Mouse (Mus musculus) MN1 (cell line): ENCODE results near the gene Anxa5.

ENCODE experiments used
- DNase-seq: peaks from one replicate; pipeline ENCODE4 v3.0.0-alpha.2; 2016; ENCODE audit warnings: low spot score

The Anxa5 gene

GRCm38 (mm10) chr3:36475532-36476087 is at the start of gene Anxa5, which contains the start of gene 1810062G17Rik:
TSS of gene Anxa5 (minus strand) at chr3:36475894.
TSS of gene 1810062G17Rik (plus strand) at chr3:36475937.
- peak; percentile 99 for DNase-seq

- DNase-seq = no peak
Measured at GRCm38 (mm10) chr3:36524466-36524865, 48.8 kb upstream of the Anxa5 start.

DNA sequence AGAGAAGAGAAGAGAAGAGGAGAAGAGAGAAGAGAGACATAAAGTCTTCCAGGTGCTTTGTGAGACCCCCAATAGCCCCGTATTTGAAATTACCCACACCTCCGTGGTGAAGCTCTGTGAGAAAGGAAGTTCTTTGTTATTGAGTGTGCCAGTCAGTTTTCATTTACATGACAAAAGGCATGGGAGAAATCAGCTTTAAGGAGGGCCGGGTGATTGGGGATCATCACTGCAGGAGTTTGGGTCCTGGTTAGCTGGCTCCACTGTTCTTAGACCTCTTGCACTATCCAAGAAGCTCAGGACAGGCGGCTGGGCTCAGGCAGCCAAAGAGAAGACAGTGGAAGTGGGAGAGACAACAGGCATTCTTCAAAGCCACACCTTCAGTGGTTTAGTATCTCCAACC is 46.4 kb upstream of the Anxa5 start:
- DNase-seq = no peak

DNA sequence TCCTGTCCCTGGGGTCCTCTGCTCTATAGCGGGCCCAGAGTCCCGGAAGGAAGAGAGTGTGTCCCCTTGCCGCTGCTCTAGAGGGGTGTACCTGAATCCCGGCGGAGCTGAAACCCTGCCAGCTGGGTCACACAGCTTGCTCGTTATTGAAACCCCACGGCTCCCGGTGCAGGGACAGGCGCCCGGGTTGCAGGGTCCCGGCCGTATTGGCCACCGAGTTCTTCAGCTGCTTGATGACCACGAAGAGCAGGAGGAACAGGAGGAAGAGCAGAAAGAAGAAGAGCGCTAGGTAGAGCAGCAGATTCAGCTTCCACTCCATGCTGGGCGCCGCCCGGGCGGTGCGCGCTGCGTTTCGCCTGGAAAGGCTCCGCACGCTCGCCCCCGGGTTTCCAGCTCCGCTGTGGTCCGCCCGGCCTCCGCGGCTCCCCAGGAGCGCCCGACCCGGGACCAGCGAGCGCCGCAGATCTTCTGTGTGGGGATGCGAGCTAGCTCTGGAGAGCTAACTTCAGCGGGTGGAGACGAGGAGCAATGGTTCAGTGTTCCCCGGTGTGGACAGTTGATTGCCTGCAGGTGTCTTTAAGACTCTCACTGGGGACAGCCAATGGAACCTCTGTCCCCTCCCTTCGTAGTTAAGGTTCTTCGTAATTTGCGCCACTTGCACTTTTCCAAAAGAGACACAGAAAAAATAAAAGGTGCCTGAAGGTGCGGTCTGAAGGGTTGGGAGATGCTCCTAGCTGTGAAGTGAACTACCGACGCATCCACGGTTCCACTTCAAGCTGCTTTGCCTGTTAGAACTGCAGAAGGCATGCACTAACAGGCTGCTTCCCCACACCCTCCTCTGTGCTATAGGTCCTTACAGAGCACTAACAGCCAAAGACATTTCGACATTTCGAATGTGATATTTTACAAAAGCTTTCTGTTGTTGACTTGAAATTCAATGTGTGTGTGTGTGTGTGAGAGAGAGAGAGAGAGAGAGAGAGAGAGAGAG is 45.7 kb upstream of the Anxa5 start, which contains the start of gene Gm11549:
Gene Gm11549, minus strand, starts transcription at position 741 of the 988 bp plus-strand sequence.
- no peak for DNase-seq

DNA sequence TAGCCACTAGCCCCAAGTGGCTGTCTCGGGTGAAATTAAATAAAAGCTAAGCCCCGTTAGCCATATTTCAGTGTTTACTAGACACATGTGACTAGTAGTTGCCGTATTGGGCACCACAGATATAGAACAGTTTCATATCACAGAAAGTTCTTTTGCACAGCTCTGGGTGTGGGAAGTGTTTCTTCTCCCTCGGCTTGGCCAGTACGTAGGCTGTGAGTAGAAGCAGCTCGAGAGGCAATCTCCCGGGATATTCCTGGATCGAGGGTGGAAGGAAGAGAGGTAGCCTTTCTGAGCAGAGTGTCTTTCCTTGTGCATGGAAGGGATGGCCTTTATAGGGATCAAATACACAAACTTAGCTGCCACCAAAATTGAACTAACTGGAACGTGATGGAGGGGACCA is 40.5 kb upstream of the Anxa5 start:
- DNase-seq = no peak

GRCm38 (mm10) chr3:36511491-36511890 is 35.8 kb upstream of the Anxa5 start:
- DNase-seq = no peak

DNA sequence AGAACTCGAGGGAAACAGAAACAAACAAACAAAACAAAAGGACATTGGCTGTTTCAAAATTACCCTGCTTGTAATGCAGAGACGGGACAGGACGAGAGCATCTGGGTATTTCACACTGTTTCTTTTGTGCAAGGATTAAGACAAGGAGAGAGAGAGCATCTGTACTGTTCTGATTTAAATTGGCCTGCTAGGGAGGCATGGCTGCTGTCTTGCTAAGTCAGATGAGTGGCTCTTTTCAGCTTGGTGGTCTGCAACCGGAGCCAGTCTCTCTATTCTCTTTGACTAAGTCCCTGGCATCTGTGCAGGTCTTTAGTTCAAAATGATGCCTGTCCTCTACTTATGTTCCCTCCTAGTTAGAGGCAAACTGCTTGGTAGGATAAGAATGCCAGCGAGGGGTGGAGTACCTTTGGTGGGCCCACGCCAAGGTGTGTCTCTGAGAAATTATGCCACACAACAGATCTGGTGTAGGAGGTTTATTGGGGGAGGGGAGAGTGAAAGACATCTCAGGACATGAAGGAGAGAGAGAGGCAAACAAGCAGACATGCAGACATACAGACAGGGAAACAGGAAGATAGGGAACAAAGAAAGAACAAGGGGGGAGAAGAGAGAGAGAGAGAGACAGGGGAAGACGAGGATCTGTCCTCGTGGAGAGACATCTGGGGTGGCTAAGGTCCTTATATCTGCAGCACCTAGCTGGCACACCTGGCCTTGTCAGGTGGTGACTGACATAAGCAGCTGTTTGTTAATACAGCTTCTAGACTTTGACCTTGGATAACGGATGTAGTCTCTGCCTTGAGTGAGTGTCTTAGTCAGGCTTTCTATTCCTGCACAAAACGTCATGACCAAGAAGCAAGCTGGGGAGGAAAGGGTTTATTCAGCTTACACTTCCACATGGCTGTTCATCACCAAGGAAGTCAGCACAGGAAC is 30.4 kb upstream of the Anxa5 start:
- no peak for DNase-seq

GRCm38 (mm10) chr3:36505306-36505705 is 29.6 kb upstream of the Anxa5 start:
- no peak for DNase-seq

DNA sequence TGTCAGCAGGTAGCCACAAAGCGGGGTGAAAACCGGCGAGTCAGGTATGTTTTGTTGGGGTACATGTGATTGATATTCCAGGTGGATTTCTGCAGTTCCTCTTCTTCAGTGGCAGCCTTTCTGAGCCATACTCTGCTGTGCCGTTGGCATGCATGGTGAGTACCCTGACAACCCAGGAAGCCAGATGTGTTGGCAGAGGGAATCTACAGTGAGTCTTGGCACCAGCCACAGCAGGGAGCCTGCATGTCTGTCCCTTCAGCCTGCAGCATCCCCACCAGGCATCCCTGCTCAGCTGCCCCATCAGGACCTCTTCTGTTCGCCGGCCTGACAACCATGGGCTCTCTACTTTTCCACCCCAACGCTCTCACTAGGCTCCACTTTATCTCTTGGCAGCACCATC is 25.9 kb upstream of the Anxa5 start:
- DNase-seq = no peak

- DNase-seq = no peak
Measured at GRCm38 (mm10) chr3:36500976-36501375, 25.3 kb upstream of the Anxa5 start.

DNA sequence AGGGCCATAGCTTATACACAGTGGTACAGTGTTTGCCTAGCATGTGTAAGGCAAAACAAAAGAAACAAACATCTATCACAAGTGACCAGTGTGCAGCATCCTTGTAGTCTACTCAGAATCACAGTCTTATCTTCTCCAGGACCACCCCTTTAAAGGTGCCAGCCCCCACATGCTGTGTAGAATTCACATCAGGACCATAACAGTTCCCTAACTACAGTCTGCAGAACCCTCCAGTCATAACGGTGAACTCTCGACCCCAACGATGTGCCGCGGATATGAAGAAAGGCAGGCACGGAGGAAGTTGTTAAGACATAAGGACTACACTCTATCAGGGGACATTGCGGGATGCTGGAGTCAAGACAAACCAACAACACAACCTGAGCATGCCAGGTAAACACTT is 23.7 kb upstream of the Anxa5 start:
- no peak for DNase-seq

GRCm38 (mm10) chr3:36498224-36498623 is 22.5 kb upstream of the Anxa5 start:
- DNase-seq = no peak

GRCm38 (mm10) chr3:36496746-36497145 is 21.1 kb upstream of the Anxa5 start:
- peak; percentile 82 for DNase-seq

DNA sequence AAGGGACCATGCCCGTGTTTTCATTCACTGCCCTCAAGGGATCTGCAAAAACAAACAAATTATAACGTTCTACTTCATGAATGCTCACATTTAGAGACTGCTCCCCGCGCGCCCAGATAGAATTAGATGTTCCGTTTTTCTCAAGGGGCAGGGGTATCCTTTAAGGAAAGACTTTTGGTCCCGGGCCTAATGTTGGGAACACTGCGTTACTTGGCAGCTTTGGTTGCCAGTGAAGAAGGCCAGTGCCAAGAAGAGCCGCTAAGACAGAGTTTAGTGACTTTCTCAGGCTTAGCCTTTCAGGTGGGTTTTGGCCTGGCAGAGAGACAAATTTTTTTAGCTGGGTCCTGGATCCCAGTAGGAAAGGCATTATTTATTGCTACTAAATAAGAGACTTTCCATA is 20.6 kb upstream of the Anxa5 start:
- DNase-seq = no peak

- peak; percentile 95 for DNase-seq
Measured at GRCm38 (mm10) chr3:36495436-36495835, 19.7 kb upstream of the Anxa5 start.

DNA sequence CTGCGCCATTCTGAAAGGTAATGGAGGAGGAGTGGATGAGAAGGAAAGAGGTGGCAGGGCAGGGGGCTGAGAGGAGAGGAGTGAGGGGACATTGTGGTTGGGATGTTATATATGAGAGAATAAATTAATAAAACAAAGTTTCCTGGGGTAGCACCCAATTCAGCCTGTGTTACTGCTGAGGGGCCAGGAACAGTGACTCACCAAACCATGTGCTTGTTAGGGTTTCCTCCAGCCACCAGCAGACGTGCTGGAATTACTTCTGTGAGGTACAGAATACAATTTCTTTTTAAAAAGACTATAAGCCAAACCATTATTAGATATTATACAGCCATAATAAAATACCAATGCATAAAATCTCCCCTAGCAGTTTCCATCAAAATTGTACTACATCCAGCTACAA is 18.9 kb upstream of the Anxa5 start:
- DNase-seq = no peak

- DNase-seq = no peak
Measured at GRCm38 (mm10) chr3:36493641-36494283, 18.1 kb upstream of the Anxa5 start.

DNA sequence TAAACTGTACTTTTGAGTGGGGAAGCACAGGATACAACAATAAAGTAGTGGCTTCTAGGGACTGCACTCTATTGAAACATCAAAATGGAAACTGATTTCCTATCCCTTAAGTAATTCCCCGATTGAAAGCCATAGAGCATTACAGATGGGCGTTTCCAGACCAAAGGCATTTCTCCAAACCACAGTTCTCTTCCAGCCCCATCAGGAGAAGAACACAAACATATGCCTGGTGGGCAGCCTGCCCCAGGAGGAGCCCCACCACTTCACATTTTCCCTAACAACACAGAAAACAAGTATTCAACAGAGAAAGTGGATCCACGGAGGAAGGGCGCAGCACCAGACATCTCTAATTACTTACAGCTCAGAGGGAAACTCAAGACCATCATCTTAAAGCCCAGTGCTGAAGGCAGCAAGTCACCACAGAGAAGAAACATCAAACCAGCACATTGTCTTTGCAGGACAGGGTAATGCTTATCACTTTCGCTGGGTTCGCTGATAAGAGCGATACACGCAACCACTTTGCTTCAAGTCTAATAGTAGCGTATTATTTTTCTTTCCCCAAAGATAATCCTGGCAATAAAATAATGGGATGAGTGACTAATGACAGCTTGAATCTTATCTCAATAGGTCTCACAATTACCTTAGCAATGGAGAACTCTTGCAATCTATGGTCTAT is 17.2 kb upstream of the Anxa5 start:
- DNase-seq = no peak

DNA sequence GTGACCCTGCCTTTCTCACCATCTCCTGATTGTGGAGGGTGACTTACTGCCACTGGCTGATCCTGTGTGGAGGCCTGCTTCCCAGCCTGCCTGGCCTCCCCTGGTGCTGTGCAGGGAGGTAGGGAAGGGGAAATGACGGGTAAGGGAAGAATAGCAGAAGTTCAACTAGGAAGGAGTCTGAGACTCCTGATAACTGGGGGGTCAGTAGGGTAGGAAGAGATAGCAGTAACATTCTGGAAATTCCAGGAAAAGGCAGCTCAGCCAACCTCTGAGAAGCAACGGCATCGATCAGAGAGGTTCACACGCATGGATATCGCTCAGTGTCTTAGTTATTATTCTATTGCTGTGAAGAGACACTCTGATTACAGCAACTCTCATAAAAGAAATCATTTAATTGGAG is 15.8 kb upstream of the Anxa5 start:
- DNase-seq = no peak

GRCm38 (mm10) chr3:36489590-36489910 is 13.9 kb upstream of the Anxa5 start:
- no peak for DNase-seq

DNA sequence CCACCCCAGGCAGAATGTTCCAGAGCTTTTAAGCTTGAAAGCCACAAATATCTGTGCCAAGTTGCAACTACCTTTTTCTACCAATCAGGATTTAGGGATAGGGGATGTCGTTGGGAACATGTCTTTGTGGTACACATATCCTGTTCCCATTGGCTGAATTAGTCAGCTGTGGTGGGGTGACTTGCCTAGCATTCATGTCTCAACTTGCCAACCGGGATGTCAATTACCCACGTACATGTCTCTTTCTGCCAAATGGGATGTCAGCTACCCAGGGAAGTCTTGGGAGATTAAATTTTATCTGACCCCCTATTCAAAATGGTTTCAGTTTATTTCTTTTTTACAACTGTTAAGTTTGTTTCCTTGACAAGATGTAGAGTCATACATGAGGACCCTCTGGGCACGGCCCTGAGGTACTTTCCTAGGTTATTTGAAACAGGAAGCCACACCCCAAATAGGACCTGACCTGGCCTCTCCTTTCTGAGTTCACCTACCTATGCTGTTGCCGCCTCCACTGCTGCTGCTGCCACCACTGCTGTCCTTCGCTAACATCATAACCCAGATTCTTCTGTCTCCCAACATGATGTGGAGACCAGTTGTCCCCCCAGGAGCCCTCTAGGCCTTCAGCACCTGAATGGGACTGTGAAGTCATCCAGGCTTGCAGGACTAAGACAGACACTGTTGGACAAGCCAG is 13.3 kb upstream of the Anxa5 start:
- DNase-seq = no peak
